Mouse (Mus musculus): Measurements from ENCODE around the gene Icam4. TPM values are rescaled to one million over a fixed set of nuclear protein-coding genes. Genes with fewer than 3 reads are reported as not detected.
A peak's percentile ranks its signal among the peaks of the same experiment; 100 is the strongest.

Icam4 gene
- polyA plus RNA-seq, 1 experiment from 2014 or later = 1.0 TPM

- H3K4me1 ChIP-seq (ENCODE audit: control insufficient read depth, insufficient read depth, low read length) = peaks cover 22% of the 10 kb centered on the region
- no peak overlapping the region for H3K27ac ChIP-seq (ENCODE audit: low read length)
- no peak overlapping the region for H3K9ac ChIP-seq (replicated peaks; ENCODE audit: low read depth, low read length)
- H3K9me3 ChIP-seq (ENCODE audit: control insufficient read depth, low read depth, low read length) = no peaks in the 10 kb centered on the region
- H3K4me3 ChIP-seq (ENCODE audit: low read depth, low read length) = no peak overlapping the region
- H3K27me3 ChIP-seq (ENCODE audit: control insufficient read depth, insufficient read depth, low read length) = peaks cover 16% of the 10 kb centered on the region
- no peak overlapping the region for H3K4me2 ChIP-seq (replicated peaks; ENCODE audit: low read depth, low read length)
- no peak for ATAC-seq (ENCODE audit: insufficient number of reproducible peaks, insufficient read depth, low FRiP score, low read depth)
- 57% methylated on average over 8 of the region's 8 CpGs for WGBS
- no peaks in the 10 kb centered on the region for H3K36me3 ChIP-seq (ENCODE audit: control insufficient read depth, insufficient read depth, low read length)
Observed at GRCm38 (mm10) chr9:21027774-21028290, 1.3 kb upstream of the Icam4 start.

DNA sequence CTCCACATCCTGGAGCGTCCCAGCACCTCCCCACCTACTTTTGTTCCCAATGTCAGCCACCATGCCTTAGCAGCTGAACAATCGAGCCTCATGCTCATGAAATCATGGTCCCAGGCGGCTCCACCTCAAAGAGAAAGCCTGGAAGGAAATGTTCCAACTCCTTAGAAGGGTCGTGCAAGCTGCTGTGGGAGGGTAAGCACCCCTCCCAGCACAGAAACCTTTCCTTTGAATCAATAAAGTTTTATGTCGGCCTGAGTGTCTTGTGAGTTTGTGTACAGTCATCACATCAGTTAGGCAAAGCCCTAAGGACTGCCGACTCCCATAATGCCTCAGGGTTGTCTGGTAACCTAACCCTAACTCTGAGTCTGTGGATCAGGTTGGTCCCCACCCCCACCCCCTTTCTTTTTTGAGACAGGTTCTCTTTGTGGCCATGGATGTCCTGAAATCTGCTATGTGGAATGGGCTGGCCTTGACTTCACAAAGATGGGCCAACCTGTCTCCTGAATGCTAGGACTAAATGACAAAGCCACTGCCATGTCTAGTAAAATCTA lies 538 bp upstream of the Icam4 start:
- no peak overlapping the region for H3K4me2 ChIP-seq (replicated peaks; ENCODE audit: low read depth, low read length)
- 72% methylated on average over 6 of the region's 6 CpGs for WGBS

DNA sequence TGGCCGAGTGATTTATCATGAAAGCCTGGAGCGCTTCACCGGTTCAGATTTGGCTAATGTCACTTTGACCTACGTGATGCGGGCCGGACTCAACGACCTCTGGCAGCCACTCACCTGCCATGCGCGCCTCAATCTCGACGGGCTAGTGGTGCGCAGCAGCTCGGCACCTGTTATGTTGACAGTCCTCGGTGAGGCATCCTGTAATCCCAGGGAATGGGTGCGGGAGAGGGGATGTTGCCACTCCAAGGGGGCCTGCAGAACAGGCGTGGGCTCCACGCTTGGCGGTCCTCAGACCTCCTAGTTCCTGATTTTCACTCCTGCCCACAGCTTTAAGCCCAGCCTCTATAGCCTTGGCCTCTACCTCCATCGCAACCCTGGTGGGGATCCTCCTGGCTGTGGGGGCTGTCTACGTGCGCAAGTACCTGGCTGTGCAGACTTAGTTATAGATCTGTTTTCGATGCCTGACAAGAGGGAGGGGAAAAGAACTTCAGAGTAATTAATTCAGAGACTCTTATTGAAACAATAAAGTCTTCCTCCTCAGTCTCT lies 955 bp downstream of the Icam4 start:
- H3K9me3 ChIP-seq (ENCODE audit: control insufficient read depth, low read depth, low read length) = no peaks in the 10 kb centered on the region
- ATAC-seq (ENCODE audit: insufficient number of reproducible peaks, insufficient read depth, low FRiP score, low read depth) = no peak
- peaks cover 30% of the 10 kb centered on the region for H3K4me1 ChIP-seq (ENCODE audit: control insufficient read depth, insufficient read depth, low read length)
- no peak overlapping the region for H3K9ac ChIP-seq (replicated peaks; ENCODE audit: low read depth, low read length)
- H3K27ac ChIP-seq (ENCODE audit: low read length) = no peak overlapping the region
- peaks cover 33% of the 10 kb centered on the region for H3K27me3 ChIP-seq (ENCODE audit: control insufficient read depth, insufficient read depth, low read length)
- 20% methylated on average over 22 of the region's 22 CpGs for WGBS
- peak overlapping the region; percentile 42; the same call in 1 of the 2 replicates for H3K4me3 ChIP-seq (ENCODE audit: low read depth, low read length)
- H3K36me3 ChIP-seq (ENCODE audit: control insufficient read depth, insufficient read depth, low read length) = no peaks in the 10 kb centered on the region
- H3K4me2 ChIP-seq (replicated peaks; ENCODE audit: low read depth, low read length) = peak overlapping the region; percentile 89

More for the DNA sequence above, 538 bp upstream of the Icam4 start:
- Histone ChIP-seq H3K36me3 (ENCODE audit: control insufficient read depth, insufficient read depth, low read length) (no peaks in the 10 kb centered on the region), H3K4me3 (ENCODE audit: low read depth, low read length) (no peak overlapping the region), H3K27ac (ENCODE audit: low read length) (no peak overlapping the region), H3K27me3 (ENCODE audit: control insufficient read depth, insufficient read depth, low read length) (peaks cover 21% of the 10 kb centered on the region), H3K9ac (replicated peaks; ENCODE audit: low read depth, low read length) (no peak overlapping the region), H3K4me1 (ENCODE audit: control insufficient read depth, insufficient read depth, low read length) (peaks cover 25% of the 10 kb centered on the region), H3K9me3 (ENCODE audit: control insufficient read depth, low read depth, low read length) (no peaks in the 10 kb centered on the region)
- ATAC-seq (ENCODE audit: insufficient number of reproducible peaks, insufficient read depth, low FRiP score, low read depth) = no peak

- no peak overlapping the region for H3K27ac ChIP-seq (ENCODE audit: low read length)
- peaks cover 40% of the 10 kb centered on the region for H3K27me3 ChIP-seq (ENCODE audit: control insufficient read depth, insufficient read depth, low read length)
- H3K9ac ChIP-seq (replicated peaks; ENCODE audit: low read depth, low read length) = no peak overlapping the region
- peak overlapping the region; percentile 89 for H3K4me2 ChIP-seq (replicated peaks; ENCODE audit: low read depth, low read length)
- peaks cover 30% of the 10 kb centered on the region for H3K4me1 ChIP-seq (ENCODE audit: control insufficient read depth, insufficient read depth, low read length)
- no peaks in the 10 kb centered on the region for H3K36me3 ChIP-seq (ENCODE audit: control insufficient read depth, insufficient read depth, low read length)
- WGBS = 1% methylated on average over 13 of the region's 13 CpGs
- no peaks in the 10 kb centered on the region for H3K9me3 ChIP-seq (ENCODE audit: control insufficient read depth, low read depth, low read length)
- ATAC-seq (ENCODE audit: insufficient number of reproducible peaks, insufficient read depth, low FRiP score, low read depth) = peak; percentile 71
- H3K4me3 ChIP-seq (ENCODE audit: low read depth, low read length) = peak overlapping the region; percentile 42
Observed at GRCm38 (mm10) chr9:21030781-21031250, 1.6 kb downstream of the Icam4 start.

DNA sequence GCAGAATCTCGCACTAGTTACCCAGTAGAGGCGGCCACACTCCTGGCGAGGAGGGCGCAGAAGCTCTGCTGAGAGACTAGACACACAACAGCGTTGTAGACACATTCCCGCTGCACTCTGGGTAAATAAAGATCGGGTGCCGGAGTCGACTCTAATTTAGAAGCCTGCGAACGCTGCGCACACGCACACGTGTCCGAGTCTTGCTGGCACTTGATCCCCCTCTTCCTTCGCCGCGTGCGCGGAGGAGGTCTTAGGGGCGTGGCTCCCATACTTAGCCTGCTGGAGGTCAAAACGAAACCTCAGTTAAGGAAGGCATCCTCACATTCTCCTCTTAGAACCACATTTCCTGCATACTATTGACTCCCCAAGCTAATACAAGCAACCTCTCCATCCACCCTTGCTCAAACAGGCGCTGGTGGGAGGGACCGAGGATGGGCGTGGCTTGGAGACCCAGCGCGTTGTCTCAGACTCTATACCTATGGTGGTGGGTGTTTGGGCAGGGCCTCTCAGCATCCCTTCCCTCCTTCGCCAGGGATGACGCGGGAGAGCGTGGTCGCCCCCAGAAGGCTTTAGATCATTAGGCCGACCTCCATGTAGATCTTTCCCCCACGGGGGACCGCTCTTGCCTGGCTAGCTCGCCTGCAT lies 2.2 kb downstream of the Icam4 start:
- no peaks in the 10 kb centered on the region for H3K36me3 ChIP-seq (ENCODE audit: control insufficient read depth, insufficient read depth, low read length)
- H3K27me3 ChIP-seq (ENCODE audit: control insufficient read depth, insufficient read depth, low read length) = peaks cover 45% of the 10 kb centered on the region
- H3K9me3 ChIP-seq (ENCODE audit: control insufficient read depth, low read depth, low read length) = no peaks in the 10 kb centered on the region
- no peak overlapping the region for H3K9ac ChIP-seq (replicated peaks; ENCODE audit: low read depth, low read length)
- no peak overlapping the region for H3K27ac ChIP-seq (ENCODE audit: low read length)
- peaks cover 30% of the 10 kb centered on the region for H3K4me1 ChIP-seq (ENCODE audit: control insufficient read depth, insufficient read depth, low read length)
- no peak for ATAC-seq (ENCODE audit: insufficient number of reproducible peaks, insufficient read depth, low FRiP score, low read depth)
- under 1% methylated on average over 36 of the region's 36 CpGs for WGBS
- H3K4me2 ChIP-seq (replicated peaks; ENCODE audit: low read depth, low read length) = peak overlapping the region; percentile 89
- peak overlapping the region; percentile 42 for H3K4me3 ChIP-seq (ENCODE audit: low read depth, low read length)

DNA sequence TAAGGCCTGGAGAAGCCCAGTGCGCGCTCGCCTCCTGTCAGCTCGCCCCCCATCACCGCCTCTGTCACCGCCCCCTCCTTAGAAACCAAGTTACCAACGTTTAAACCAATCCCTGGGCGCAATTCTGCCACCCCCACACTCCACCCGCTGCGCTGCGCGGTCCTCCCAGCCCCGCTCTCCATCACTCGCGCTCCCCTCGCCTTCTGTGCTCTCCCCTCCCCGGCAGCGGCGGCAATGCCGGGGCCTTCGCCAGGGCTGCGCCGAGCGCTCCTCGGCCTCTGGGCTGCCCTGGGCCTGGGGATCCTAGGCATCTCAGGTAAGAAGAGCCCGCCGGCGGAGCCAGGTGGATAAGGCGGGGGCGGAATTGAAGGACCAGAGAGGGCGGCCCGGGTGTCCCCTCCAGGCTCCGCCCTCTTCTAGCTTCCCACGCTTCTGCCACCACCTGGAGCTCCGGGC lies 2.8 kb downstream of the Icam4 start, which contains the start of gene Icam5:
Gene Icam5 (plus strand): TSS at position 178 of the 456 bp plus-strand sequence.
- WGBS = under 1% methylated on average over 34 of the region's 35 CpGs
- Histone ChIP-seq H3K36me3 (ENCODE audit: control insufficient read depth, insufficient read depth, low read length) (no peaks in the 10 kb centered on the region), H3K27me3 (ENCODE audit: control insufficient read depth, insufficient read depth, low read length) (peaks cover 51% of the 10 kb centered on the region), H3K9ac (replicated peaks; ENCODE audit: low read depth, low read length) (no peak within 1 kb of the TSS; the same call in 1 of the 2 replicates), H3K27ac (ENCODE audit: low read length) (no peak within 1 kb of the TSS), H3K4me1 (ENCODE audit: control insufficient read depth, insufficient read depth, low read length) (peaks cover 30% of the 10 kb centered on the region), H3K4me2 (replicated peaks; ENCODE audit: low read depth, low read length) (peak within 1 kb of the TSS; percentile 95), H3K4me3 (ENCODE audit: low read depth, low read length) (peak within 1 kb of the TSS; percentile 42), H3K9me3 (ENCODE audit: control insufficient read depth, low read depth, low read length) (no peaks in the 10 kb centered on the region)
- no peak for ATAC-seq (ENCODE audit: insufficient number of reproducible peaks, insufficient read depth, low FRiP score, low read depth)

DNA sequence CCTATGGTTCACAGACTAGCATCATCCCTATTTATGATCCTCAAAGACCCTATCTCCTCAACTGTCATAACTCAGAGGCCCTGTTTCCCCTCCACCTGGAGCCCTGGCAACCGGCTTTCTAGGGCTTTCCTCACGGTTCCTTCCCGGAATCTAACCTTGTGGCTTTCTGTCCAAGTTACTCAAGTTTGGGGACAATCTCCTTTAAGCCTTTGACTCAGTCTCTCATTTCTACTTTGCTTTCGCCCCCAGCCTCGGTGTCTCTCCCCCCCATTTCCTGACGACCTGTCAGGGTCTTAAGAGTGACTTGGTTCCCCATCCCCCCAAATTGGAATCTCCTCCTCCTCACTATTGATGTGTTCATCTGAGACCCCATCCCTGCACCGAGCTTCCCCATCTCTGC lies 3.3 kb downstream of the Icam4 start:
- WGBS = 2% methylated on average over 7 of the region's 7 CpGs
- Histone ChIP-seq H3K9ac (replicated peaks; ENCODE audit: low read depth, low read length) (no peak overlapping the region), H3K36me3 (ENCODE audit: control insufficient read depth, insufficient read depth, low read length) (no peaks in the 10 kb centered on the region), H3K4me3 (ENCODE audit: low read depth, low read length) (peak overlapping the region; percentile 42), H3K27ac (ENCODE audit: low read length) (no peak overlapping the region), H3K4me1 (ENCODE audit: control insufficient read depth, insufficient read depth, low read length) (peaks cover 33% of the 10 kb centered on the region), H3K4me2 (replicated peaks; ENCODE audit: low read depth, low read length) (peak overlapping the region; percentile 95), H3K27me3 (ENCODE audit: control insufficient read depth, insufficient read depth, low read length) (peaks cover 56% of the 10 kb centered on the region), H3K9me3 (ENCODE audit: control insufficient read depth, low read depth, low read length) (no peaks in the 10 kb centered on the region)
- ATAC-seq (ENCODE audit: insufficient number of reproducible peaks, insufficient read depth, low FRiP score, low read depth) = no peak

GRCm38 (mm10) chr9:21033136-21033535 lies 4.0 kb downstream of the Icam4 start:
- H3K9ac ChIP-seq (replicated peaks; ENCODE audit: low read depth, low read length) = 0 out of 2 replicates have a peak overlapping the region, but pooled peaks have one; percentile 10
- H3K9me3 ChIP-seq (ENCODE audit: control insufficient read depth, low read depth, low read length) = no peaks in the 10 kb centered on the region
- ATAC-seq (ENCODE audit: insufficient number of reproducible peaks, insufficient read depth, low FRiP score, low read depth) = peak; percentile 81
- H3K4me3 ChIP-seq (ENCODE audit: low read depth, low read length) = peak overlapping the region; percentile 42
- H3K4me1 ChIP-seq (ENCODE audit: control insufficient read depth, insufficient read depth, low read length) = peaks cover 38% of the 10 kb centered on the region
- H3K36me3 ChIP-seq (ENCODE audit: control insufficient read depth, insufficient read depth, low read length) = no peaks in the 10 kb centered on the region
- H3K4me2 ChIP-seq (replicated peaks; ENCODE audit: low read depth, low read length) = peak overlapping the region; percentile 95
- H3K27me3 ChIP-seq (ENCODE audit: control insufficient read depth, insufficient read depth, low read length) = peaks cover 63% of the 10 kb centered on the region
- under 1% methylated on average over 34 of the region's 34 CpGs for WGBS
- H3K27ac ChIP-seq (ENCODE audit: low read length) = no peak overlapping the region

Data from stomach, embryonic 14.5 days (tissue).